Mouse (Mus musculus) left cerebral cortex, adult 18-20 months (tissue): ENCODE measurements around the gene Amer1. TPM values are rescaled to one million over a fixed set of nuclear protein-coding genes. Genes with fewer than 3 reads are reported as not detected.

Experiments used
- DNase-seq, 2 experiments: peaks; one replicate each; pipeline ENCODE4 v3.0.0; 2021 to 2022; ENCODE audit warnings: low spot score in 2 of 2, mixed read lengths in 1 of 2
- long read RNA-seq, 2 experiments: library from polyadenylated mRNA; stranded (forward); transcript quantifications; one replicate each; pipeline ENCODE4 v2.0.0; 2021
- total RNA-seq, 2 experiments: library from RNA; stranded (reverse); gene quantifications; 2 replicates each; pipeline ENCODE4 v1.2.3; 2021

Amer1 gene
- 1 to 10 TPM; 5.1 to 6.0 TPM for total RNA-seq
- long read RNA-seq, experiment 1, full-length matches to known transcripts, result 1 of 1 reads
- long read RNA-seq, experiment 1, partial matches to known transcripts, result 0 of 1 reads
- long read RNA-seq, experiment 1, other reads (novel, unspliced or antisense), result 0 of 1 reads
- long read RNA-seq, experiment 2, result 0 reads

DNA sequence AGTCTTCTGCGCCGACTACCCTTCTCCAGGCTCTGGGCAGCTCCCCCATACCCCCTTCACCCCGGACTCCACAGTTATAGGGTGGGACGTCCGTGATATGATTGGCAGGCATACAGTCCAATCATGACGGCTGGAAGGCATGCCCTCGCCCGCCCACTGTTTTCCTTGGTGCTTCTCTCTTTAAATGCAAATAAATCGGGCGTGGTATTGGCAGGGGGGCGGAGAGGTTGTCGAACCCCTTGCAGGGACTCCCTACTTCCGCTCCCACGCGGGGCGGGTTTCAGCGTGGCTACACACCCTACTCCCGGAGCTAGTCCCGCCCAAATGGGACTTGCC lies at the start of gene Amer1:
Gene Amer1 (minus strand): TSS at position 97 of the 336 bp plus-strand sequence.
- peak; percentile 83 to 87 for DNase-seq

DNA sequence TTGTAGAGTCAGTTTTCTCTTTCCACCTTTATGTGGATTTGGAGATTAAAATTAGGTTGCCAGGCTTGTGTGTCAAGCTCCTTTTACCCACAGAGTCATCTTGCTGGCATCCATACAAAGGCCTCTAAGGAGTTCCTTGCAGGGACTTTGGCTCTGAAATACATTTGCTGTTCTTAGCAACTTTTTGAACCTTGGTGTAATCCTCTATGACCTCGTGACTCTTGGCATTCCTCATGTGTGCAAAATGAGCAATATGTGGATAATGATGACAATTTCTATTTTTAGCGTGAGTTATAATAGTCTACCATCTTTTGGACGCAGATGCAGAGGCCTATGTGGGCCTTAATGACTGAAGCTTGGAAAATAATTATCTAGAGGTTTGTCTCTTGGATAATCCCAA lies 12.5 kb upstream of the Amer1 start:
- DNase-seq, result no peak

DNA sequence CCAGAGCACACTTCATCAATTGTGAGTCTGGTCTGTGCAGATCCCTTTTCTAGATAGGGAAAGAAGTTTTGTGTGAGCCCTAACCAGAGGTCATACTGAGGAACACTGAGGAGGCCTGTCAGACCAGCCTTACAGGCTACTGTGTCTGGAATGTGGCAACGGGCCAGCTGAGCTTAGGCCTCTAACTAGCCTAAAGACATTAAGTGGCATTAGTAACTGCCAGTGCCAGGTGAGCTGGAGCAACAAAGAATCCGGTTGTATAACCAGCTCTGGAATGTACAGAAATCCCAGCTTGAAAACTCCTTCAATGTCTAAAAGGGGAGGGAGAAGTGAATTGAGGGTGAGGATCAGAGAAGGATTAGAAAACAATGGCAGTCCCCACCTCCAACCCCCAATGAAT lies 1.2 kb upstream of the Amer1 start:
- no peak for DNase-seq

DNA sequence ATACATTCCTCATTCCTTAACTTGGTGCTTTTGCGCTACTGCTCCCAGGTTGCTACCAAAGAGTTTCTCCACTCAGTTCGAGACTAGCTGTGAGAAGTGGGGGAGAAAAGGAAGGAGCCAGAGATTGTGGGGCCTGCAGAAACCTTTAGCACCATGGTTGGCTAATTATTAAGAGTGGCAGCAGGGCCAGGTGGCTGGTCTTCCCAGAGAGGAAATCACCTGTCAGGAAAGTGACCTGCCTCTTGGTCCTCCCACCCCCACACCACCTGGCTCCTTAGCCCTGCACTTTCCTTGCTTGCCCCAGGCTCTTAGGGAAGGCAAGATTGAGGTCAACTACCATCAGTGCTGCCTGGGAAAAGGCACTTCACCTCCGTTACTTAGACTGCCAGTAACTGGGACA lies 469 bp upstream of the Amer1 start:
- DNase-seq, result no peak

DNA sequence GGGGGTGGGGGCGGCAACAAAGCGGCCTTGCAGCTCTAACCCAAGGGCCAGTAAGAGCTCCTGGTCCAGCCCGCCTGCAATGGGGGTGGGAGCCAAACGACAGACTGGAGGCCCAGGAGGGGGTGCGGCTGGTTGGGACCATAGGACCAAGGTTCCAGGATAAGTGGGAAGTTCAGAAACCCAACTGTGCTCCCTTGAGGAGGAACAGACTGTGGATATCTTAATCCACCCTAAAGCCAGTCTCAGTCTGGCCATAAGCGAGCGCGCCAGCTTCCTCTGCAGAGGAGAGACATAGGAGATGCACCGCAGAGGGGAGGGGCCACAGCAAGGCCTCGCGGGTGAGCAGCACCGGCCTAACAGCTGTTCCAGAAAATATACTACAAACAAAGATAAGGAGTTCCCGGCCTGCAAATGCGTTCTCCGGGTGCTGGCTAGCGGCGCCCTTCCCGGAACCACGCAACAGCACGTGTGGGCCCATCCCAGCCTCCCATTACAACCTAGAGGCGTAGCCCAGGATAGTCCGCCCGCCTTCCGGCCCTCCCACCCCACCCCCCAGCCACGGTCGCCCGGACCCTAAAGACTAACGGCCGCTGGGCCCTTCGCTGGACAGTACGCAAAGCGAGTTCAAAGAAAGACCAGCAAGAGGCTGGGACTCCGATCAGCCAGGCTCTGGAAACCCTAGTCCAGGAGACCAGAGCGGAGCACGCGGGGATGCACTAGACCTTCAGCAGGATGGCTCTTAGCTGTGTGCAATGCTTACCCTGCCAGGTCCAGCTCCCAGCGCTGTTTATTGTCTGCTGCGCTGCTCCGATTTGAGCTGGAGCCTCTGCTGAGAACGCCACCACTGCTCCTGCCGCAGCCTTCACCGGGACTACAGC lies 535 bp downstream of the Amer1 start:
- DNase-seq, result peak; percentile 19 to 20

DNA sequence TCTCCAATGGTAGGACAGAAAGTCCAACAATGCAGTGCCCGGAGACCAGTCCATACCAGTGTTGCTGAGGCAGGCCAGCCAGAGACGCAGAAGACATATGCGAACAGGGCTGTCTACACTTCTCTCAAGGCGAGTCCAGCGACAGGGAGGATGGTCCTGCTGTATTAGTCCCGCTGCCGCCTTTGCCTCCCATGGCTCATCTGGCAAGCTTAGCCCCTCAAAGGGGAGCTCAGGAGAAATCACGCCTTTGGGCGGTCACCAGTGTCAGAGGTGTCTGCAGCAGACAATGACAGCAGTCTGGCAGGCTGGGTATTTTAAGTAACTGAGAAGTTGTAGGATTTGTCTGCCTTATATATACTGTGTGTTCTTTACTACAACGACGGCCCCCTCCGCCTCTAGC lies 1.3 kb downstream of the Amer1 start:
- DNase-seq, result peak in 1 of 2 experiments; percentile 2

DNA sequence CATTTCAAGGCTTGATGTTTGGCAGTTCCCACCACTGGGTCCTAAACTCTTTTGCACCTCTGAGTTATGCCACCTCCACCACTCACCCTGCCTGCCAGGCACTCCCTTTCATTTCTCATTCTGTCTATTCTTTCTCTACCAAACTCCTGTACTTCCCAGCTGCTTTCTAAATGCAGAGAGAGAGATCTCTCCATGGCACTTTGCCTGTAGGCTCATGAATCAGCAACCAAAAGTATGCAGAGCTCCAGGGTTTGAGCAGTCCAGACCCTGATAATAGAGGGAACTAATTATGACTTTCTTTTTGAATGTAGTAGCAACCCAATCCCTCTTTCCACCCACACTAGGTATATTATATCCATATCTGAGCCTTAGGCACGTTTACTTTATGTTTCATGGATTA lies 2.4 kb downstream of the Amer1 start:
- no peak for DNase-seq

DNA sequence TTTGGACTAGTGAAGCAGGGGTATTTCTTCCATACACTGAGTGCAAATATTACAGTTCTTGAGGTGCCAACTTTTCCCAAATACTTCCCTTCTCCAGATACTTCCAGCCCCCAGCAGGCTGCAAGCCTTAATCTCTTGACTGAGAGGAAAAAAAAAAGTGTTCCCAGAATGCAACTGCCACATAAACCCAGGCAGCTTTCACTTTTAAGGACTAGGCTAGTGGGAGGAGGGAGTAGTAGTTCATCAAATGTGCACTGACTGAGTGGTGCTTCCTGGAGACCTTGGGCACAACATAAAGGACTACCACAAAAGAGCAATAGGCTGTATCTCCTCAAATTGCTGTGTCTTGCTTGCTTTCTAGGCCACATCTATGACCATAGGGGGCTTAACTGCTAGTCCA lies 3.4 kb downstream of the Amer1 start:
- DNase-seq, result no peak

DNA sequence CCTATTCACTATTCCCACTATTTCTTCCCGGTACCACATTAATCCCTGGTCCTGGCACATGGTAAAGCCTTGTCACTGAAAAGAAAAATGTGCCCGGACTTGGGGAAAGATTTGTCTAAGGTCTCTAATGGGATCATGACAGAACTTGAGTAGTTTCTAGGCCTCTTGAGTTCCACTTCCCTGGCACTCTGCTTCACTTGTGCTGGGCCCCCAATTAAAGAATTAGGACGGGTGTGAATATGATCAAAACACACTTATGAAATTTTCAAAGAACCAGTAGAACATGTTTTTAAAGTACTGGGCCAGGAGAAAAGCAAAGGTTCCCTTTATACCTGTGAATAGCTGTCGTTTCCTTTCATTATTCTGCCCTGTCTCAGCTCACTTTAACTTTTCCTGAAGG lies 6.2 kb downstream of the Amer1 start:
- no peak for DNase-seq

DNA sequence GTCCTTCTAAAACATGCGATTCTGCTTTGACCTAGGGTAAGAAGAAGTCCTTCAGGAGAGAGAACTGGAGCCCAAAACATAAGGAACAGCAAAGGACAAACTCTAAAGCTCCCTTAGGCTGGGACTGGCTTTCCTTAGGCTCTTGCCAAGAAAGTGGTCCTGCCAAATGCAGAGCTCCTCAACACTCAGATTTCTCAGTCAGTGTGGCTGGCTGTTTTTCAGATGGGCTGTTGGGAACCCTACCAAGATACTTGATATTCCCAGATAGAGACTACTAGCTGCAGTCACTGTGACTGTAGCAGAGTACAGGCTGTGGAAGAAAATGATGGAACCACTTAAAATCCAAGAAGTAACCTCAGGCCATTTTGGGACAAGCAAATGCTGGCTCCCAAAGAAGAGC lies 7.4 kb downstream of the Amer1 start:
- no peak for DNase-seq

DNA sequence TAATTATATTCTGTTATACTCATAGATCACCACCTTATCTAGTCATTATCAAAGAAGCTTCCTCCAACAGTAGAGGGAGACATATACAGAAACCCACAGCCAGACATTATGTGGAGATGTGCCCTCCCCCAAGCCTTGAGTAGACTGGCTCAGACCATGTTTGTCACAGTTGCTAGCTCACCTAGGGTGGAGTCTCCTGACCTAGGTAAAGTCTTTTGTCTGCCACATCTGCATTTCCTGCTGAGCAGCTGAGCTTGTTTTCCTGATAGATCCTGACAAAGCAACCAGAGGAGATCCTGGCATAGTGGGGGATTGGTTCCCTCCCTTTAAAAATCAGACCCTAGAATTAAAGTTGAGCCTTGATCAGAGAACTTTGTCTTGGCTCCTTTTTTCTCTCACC lies 71.6 kb downstream of the Amer1 start:
- DNase-seq, result no peak

Other genes with a start within 250 kb of the Amer1 start
- gene Arhgef9, start 248.0 kb downstream of the Amer1 start, total RNA-seq, result 100 to 1,000 TPM; 293 to 298 TPM
- not detected for gene Asb12, start 113.1 kb upstream of the Amer1 start, total RNA-seq
- not detected for gene Pfn5, start 113.2 kb upstream of the Amer1 start, total RNA-seq
- 10 to 100 TPM; 18.0 to 21.0 TPM for gene Zc4h2, start 213.6 kb upstream of the Amer1 start, total RNA-seq